Mouse (Mus musculus): Measurements from ENCODE around the gene Phf5a. TPM values are rescaled to one million over a fixed set of nuclear protein-coding genes. Genes with fewer than 3 reads are reported as not detected.

Gene Phf5a
- total RNA-seq, 2 experiments from 2014 or later: 34.3 to 36.2 TPM

DNA sequence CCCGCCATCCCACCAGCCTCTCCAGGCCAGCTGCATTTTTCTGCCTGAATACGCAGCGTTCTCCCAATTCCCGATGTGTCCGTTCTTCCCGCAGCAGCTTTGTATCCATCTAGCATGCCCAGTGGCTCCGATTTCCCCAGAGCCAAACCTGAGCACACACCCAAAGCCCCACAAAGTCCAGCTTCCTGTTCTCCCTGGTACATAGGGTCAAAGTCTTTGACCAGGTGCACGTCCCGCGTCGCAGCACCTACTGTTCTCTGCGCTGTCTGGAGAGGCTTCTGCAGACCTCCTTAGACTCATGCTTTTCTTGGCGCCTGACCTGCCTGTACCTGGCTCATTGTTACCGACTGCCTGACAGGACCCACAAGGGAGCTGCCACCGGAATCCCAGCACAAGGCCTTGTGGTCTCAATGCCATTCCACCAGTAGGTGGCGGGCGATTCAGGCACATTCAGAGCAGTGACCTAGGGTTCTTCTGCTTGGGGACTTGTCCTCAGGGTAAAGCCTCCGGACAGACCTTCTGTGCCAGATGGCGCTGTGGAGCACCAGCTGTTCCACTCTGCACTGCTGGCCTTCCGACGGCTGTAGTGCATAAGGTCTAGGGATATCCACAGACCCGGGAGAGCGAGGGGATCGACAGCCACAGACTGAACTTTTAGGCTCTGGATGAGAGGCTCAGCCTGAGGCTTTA, 40.4 kb downstream of the Phf5a start:
- peak; percentile 64 to 92 for DNase-seq (ENCODE audit: low spot score in 2 of 2)

GRCm38 (mm10) chr15:81830530-81830929, 41.2 kb downstream of the Phf5a start:
- no peak for DNase-seq (ENCODE audit: low spot score in 2 of 2)

DNA sequence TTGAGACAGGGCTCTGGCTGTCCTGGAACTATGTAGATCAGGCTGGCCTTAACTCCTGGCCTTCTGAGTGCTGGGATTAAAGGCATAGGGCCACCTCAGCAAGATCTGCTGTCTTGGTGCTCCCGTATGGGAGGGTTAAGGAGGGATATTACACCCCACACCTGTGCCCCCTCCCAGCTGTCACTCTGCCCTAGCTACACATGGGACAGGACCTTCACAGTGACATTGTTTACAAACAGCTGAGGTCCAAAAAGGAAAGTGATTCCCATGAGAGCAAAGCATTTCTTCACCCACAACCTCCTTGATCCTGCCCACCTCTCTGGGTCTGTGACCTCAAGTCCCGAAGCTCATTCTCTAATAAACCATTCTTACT, 42.5 kb downstream of the Phf5a start:
- no peak for DNase-seq (ENCODE audit: low spot score in 2 of 2)

DNA sequence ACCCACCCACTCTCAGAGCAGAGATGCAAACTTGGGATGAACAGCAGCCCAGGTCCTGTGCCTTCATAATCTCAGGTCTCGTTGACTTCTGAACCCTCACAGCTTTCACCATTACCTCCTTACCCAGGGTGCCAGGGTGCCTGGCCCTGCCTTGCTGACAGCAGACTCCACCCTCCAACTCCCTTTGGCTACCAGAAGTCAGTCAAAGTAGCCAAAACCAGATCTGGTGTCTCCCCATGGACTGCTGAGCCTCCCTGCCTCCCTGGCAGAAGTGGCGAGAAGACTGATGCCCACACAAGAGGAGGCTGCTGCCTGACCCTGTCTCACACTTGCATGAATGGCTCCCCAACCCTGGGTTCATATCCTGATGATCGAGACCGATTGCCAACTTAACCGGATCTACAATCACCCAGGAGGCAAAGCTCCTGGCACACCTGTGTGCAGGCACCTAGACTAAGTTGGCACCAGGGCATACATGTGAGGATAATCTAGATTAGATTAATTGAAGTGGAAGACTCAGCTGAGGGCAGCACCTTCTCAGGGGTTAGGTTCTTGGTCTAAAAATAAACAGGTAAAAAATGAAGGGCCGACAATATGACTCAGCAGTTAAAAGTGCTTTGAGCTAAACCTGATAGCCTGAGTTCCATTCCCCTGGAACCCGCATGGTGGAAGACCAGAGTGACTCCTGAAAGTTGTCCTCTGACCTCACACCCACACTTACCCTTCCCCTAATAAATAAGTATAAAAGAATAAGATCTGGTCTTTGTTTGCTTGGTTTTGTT, 43.1 kb downstream of the Phf5a start:
- DNase-seq (ENCODE audit: low spot score in 2 of 2): no peak

DNA sequence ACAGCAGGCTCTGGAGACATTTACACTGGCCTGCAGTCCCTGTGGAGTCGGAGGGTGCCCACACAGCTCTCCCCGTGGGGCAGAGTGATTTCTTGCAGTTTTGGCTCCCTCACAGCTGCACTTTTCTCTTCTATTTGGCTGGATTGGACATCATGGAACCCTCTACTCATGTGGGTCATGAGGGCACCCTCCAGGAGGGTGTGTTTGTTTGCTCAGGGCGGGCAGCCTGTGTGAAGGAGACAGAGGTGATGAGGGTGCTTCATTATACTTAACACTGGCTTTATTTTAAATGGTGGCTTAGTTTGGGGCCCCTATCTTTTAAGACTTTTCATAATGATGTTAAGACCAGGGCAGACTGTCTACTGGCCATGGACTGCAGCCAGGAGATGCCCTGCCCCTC, 46.9 kb downstream of the Phf5a start:
- no peak for DNase-seq (ENCODE audit: low spot score in 2 of 2)

DNA sequence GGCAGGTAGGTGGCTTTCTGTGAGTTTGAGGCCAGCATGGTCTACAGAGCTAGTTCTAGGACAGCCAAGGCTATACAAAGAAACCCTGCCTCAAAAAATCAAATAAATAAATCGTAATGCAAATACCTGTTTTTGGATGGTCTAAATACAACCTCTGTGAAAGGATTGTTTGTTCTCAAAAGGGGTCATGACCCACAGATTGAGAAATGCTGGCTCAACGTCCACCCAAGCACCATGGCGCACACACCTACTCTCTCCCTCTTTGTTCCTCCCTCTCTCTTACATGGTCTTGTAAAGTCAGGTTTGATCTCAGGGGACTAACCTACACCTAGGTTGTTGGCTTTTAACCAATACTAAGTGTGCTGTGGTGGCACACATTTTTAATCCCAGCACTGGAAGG, 49.1 kb downstream of the Phf5a start:
- DNase-seq (ENCODE audit: low spot score in 2 of 2): no peak

GRCm38 (mm10) chr15:81818404-81818803, 53.3 kb downstream of the Phf5a start:
- DNase-seq (ENCODE audit: low spot score in 2 of 2): no peak

GRCm38 (mm10) chr15:81814716-81815370, 56.9 kb downstream of the Phf5a start:
- DNase-seq (ENCODE audit: low spot score in 2 of 2): no peak

Other genes starting within 250 kb of the Phf5a start
- gene L3mbtl2, start 208.0 kb downstream of the Phf5a start, total RNA-seq (2021): 10 to 100 TPM; 37.1 to 44.8 TPM
- 10 to 100 TPM in 1 of 2 experiments, 1 to 10 TPM in 1; 9.7 to 11.8 TPM for gene Chadl, start 174.6 kb downstream of the Phf5a start, total RNA-seq (2021)
- gene Zc3h7b, start 126.9 kb downstream of the Phf5a start, total RNA-seq (2021): 100 to 1,000 TPM; 154 to 159 TPM
- 100 to 1,000 TPM; 158 to 167 TPM for gene Rangap1, start 126.4 kb downstream of the Phf5a start, total RNA-seq (2021)
- 100 to 1,000 TPM; 293 to 297 TPM for gene Tef, start 69.5 kb downstream of the Phf5a start, total RNA-seq (2021)
- 10 to 100 TPM; 33.8 to 45.2 TPM for gene Tob2, start 13.1 kb downstream of the Phf5a start, total RNA-seq (2021)
- 100 to 1,000 TPM; 452 to 460 TPM for gene Aco2, start 398 bp upstream of the Phf5a start, total RNA-seq (2021)
- 10 to 100 TPM; 47.4 to 50.7 TPM for gene Polr3h, start 54.3 kb upstream of the Phf5a start, total RNA-seq (2021)
- 10 to 100 TPM; 71.1 to 72.6 TPM for gene Csdc2, start 64.8 kb upstream of the Phf5a start, total RNA-seq (2021)
- gene Pmm1, start 89.0 kb upstream of the Phf5a start, total RNA-seq (2021): 100 to 1,000 TPM; 216 to 221 TPM
- not detected for gene 1700029P11Rik, start 108.6 kb upstream of the Phf5a start, total RNA-seq (2021)
- 10 to 100 TPM; 26.3 to 27.1 TPM for gene Xrcc6, start 115.9 kb upstream of the Phf5a start, total RNA-seq (2021)
- gene Desi1, start 162.0 kb upstream of the Phf5a start, total RNA-seq (2021): 100 to 1,000 TPM in 1 of 2 experiments, 10 to 100 TPM in 1; 96.5 to 108 TPM
- 100 to 1,000 TPM; 117 TPM for gene Snu13, start 175.7 kb upstream of the Phf5a start, total RNA-seq (2021)
- gene 4930407I10Rik, start 187.2 kb upstream of the Phf5a start, total RNA-seq (2021): not detected
- under 1 TPM; 0.25 to 0.50 TPM for gene Mei1, start 198.1 kb upstream of the Phf5a start, total RNA-seq (2021)